Mouse (Mus musculus): ENCODE measurements around the gene Dach1. TPM values are rescaled to one million over a fixed set of nuclear protein-coding genes. Genes with fewer than 3 reads are reported as not detected.

Gene Dach1
- polyA plus RNA-seq, 1 experiment from 2014 or later, result 11.4 TPM

- H3K36me3 ChIP-seq, result no peaks in the 10 kb centered on the region
- H3K27me3 ChIP-seq (ENCODE audit: low read depth, poor library complexity, severe bottlenecking), result no peaks in the 10 kb centered on the region
- DNase-seq (ENCODE audit: low spot score), result no peak
- H3K9me3 ChIP-seq (replicated peaks), result no peaks in the 10 kb centered on the region
- no peak overlapping the region for H3K27ac ChIP-seq
- H3K4me3 ChIP-seq, result no peak overlapping the region
- 89% methylated on average over 7 of the region's 7 CpGs for WGBS
- no peaks in the 10 kb centered on the region for H3K4me1 ChIP-seq
These were observed 13.7 kb downstream of the Dach1 start for GRCm38 (mm10) chr14:98155725-98156392.

DNA sequence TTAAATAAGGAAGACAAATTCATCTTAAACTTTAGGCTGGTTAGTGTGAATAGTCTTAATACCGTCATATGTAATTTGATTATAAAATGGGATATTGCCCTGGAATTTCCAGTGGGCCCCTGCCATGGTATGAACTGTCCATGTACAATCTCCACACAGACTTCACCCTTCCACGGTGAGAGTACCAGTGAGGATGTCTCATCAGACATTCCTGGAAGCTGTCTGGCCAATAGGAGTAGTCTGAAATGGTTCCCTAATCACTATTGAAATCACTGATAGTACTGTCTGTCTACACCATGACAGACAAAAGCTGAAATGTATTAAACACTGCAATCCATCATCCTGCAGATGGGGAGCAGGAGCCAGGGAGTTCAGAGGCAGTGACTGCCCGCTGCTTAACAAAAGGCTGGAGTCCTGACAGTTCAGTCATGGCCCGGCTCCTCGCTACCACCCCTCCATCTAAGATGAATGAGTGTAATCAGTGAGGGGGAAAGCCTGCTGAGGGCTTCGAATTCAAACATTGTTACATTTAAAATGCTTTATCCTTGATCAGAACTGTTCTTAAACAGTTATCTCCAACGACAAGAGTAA lies 14.6 kb downstream of the Dach1 start:
- no peak for DNase-seq (ENCODE audit: low spot score)
- Histone ChIP-seq H3K4me1 (no peaks in the 10 kb centered on the region), H3K36me3 (no peaks in the 10 kb centered on the region), H3K9me3 (replicated peaks) (no peaks in the 10 kb centered on the region), H3K4me3 (no peak overlapping the region), H3K27me3 (ENCODE audit: low read depth, poor library complexity, severe bottlenecking) (no peaks in the 10 kb centered on the region), H3K27ac (no peak overlapping the region)
- 65% methylated on average over 7 of the region's 7 CpGs for WGBS

DNA sequence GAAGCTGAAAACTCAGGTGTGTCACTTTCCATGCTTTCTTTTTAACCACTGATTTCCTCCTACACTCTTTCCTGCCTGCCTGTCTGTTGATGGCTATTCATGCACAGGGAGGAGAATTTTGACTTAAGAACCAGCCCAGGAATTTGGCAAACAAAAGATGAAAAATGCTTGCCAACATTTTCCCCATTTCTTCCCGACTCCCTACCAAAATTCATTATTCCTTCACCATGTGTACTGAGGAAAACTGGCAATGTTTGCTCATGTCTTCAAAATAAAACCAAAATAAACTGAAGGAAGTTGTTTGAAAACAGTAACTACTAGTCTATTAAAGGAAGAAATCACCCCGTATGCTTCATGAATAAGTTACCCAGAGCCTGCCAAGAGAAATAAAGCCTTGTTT lies 27.8 kb downstream of the Dach1 start:
- 83% methylated on average over 2 of the region's 2 CpGs for WGBS
- no peak overlapping the region for H3K4me3 ChIP-seq

GRCm38 (mm10) chr14:98138873-98139665 lies 30.5 kb downstream of the Dach1 start:
- no peak for DNase-seq (ENCODE audit: low spot score)
- Histone ChIP-seq H3K27ac (no peak overlapping the region), H3K4me3 (no peak overlapping the region), H3K27me3 (ENCODE audit: low read depth, poor library complexity, severe bottlenecking) (no peaks in the 10 kb centered on the region), H3K36me3 (no peaks in the 10 kb centered on the region), H3K9me3 (replicated peaks) (no peaks in the 10 kb centered on the region), H3K4me1 (peaks cover 45% of the 10 kb centered on the region)
- 41% methylated on average over 3 of the region's 3 CpGs for WGBS

More for the DNA sequence above, 27.8 kb downstream of the Dach1 start:
- no peaks in the 10 kb centered on the region for H3K36me3 ChIP-seq
- no peaks in the 10 kb centered on the region for H3K27me3 ChIP-seq (ENCODE audit: low read depth, poor library complexity, severe bottlenecking)
- H3K27ac ChIP-seq, result no peak overlapping the region
- H3K9me3 ChIP-seq (replicated peaks), result no peaks in the 10 kb centered on the region
- H3K4me1 ChIP-seq, result peaks cover 21% of the 10 kb centered on the region
- no peak for DNase-seq (ENCODE audit: low spot score)

GRCm38 (mm10) chr14:98134546-98134945 lies 35.0 kb downstream of the Dach1 start:
- peaks cover 56% of the 10 kb centered on the region for H3K4me1 ChIP-seq
- 22% methylated on average over 4 of the region's 4 CpGs for WGBS
- no peaks in the 10 kb centered on the region for H3K36me3 ChIP-seq

GRCm38 (mm10) chr14:98123032-98123431 lies 46.5 kb downstream of the Dach1 start:
- H3K27ac ChIP-seq, result no peak overlapping the region
- H3K4me1 ChIP-seq, result 0 out of 2 replicates have a peak, but pooled peaks cover 2% of the 10 kb centered on the region
- no peaks in the 10 kb centered on the region for H3K9me3 ChIP-seq (replicated peaks)
- no peaks in the 10 kb centered on the region for H3K36me3 ChIP-seq
- H3K27me3 ChIP-seq (ENCODE audit: low read depth, poor library complexity, severe bottlenecking), result no peaks in the 10 kb centered on the region
- no peak overlapping the region for H3K4me3 ChIP-seq
- DNase-seq (ENCODE audit: low spot score), result no peak
- 82% methylated on average over 1 of the region's 1 CpGs for WGBS

More at GRCm38 (mm10) chr14:98134546-98134945, 35.0 kb downstream of the Dach1 start:
- H3K4me3 ChIP-seq, result no peak overlapping the region
- no peaks in the 10 kb centered on the region for H3K9me3 ChIP-seq (replicated peaks)
- no peak overlapping the region for H3K27ac ChIP-seq
- H3K27me3 ChIP-seq (ENCODE audit: low read depth, poor library complexity, severe bottlenecking), result no peaks in the 10 kb centered on the region
- DNase-seq (ENCODE audit: low spot score), result no peak

DNA sequence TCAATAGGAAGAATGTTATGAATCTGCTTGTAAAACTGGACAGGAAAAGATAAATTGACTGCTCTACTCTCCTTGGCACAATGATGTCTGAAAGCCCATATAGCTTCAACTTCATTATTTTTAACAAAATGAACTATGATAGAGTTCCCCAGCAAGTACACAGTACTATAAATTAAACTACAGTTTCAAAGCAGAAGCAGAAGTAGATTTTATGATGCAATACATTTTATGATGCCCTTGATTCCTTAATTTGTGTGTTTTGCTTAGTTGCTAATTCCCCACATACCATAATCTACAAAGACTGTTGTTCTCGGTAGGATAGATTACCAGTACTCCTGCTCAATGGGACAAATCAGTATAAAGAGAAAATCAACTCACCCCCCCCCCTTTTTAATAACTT lies 52.9 kb downstream of the Dach1 start:
- 72% methylated on average over 1 of the region's 1 CpGs for WGBS
- H3K4me1 ChIP-seq, result no peaks in the 10 kb centered on the region

GRCm38 (mm10) chr14:98113106-98113505 lies 56.5 kb downstream of the Dach1 start:
- H3K27ac ChIP-seq, result no peak overlapping the region
- no peaks in the 10 kb centered on the region for H3K27me3 ChIP-seq (ENCODE audit: low read depth, poor library complexity, severe bottlenecking)
- H3K4me1 ChIP-seq, result peaks cover 16% of the 10 kb centered on the region
- 83% methylated on average over 1 of the region's 1 CpGs for WGBS
- H3K9me3 ChIP-seq (replicated peaks), result no peaks in the 10 kb centered on the region
- no peak overlapping the region for H3K4me3 ChIP-seq
- no peak for DNase-seq (ENCODE audit: low spot score)
- H3K36me3 ChIP-seq, result no peaks in the 10 kb centered on the region

More for the DNA sequence above, 52.9 kb downstream of the Dach1 start:
- H3K36me3 ChIP-seq, result no peaks in the 10 kb centered on the region
- no peaks in the 10 kb centered on the region for H3K27me3 ChIP-seq (ENCODE audit: low read depth, poor library complexity, severe bottlenecking)
- no peak overlapping the region for H3K27ac ChIP-seq
- no peak for DNase-seq (ENCODE audit: low spot score)
- no peak overlapping the region for H3K4me3 ChIP-seq
- H3K9me3 ChIP-seq (replicated peaks), result no peaks in the 10 kb centered on the region

DNA sequence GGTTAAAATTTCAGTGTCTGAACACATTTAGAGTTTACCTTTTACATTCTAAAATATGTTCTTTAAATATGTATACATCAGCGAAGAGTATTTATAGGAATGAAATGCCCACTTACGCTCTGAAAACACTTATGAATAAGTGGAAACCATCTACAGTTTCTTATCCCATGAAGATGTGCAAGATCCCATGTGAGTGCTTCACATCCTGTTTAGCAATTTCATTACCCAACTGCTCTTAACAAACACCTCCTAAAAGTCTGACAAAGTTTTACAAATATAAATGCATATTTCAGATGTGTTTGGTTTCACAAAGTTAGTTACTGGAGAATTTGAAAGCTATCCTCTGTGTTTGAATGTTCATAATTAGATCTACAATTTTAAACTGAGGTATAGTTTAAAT lies 59.6 kb downstream of the Dach1 start:
- H3K9me3 ChIP-seq (replicated peaks), result no peaks in the 10 kb centered on the region
- H3K27ac ChIP-seq, result no peak overlapping the region
- DNase-seq (ENCODE audit: low spot score), result no peak
- H3K27me3 ChIP-seq (ENCODE audit: low read depth, poor library complexity, severe bottlenecking), result no peaks in the 10 kb centered on the region
- WGBS, result 97% methylated on average over 2 of the region's 2 CpGs
- H3K4me3 ChIP-seq, result no peak overlapping the region
- no peaks in the 10 kb centered on the region for H3K36me3 ChIP-seq
- H3K4me1 ChIP-seq, result peaks cover 36% of the 10 kb centered on the region

GRCm38 (mm10) chr14:98108764-98109163 lies 60.8 kb downstream of the Dach1 start:
- 0 out of 2 replicates have a peak overlapping the region, but pooled peaks have one; percentile 3 for H3K27ac ChIP-seq
- H3K36me3 ChIP-seq, result no peaks in the 10 kb centered on the region
- H3K4me3 ChIP-seq, result no peak overlapping the region
- H3K4me1 ChIP-seq, result peaks cover 40% of the 10 kb centered on the region
- no peak for DNase-seq (ENCODE audit: low spot score)
- H3K9me3 ChIP-seq (replicated peaks), result no peaks in the 10 kb centered on the region
- no peaks in the 10 kb centered on the region for H3K27me3 ChIP-seq (ENCODE audit: low read depth, poor library complexity, severe bottlenecking)
- WGBS, result 14% methylated on average over 3 of the region's 3 CpGs

DNA sequence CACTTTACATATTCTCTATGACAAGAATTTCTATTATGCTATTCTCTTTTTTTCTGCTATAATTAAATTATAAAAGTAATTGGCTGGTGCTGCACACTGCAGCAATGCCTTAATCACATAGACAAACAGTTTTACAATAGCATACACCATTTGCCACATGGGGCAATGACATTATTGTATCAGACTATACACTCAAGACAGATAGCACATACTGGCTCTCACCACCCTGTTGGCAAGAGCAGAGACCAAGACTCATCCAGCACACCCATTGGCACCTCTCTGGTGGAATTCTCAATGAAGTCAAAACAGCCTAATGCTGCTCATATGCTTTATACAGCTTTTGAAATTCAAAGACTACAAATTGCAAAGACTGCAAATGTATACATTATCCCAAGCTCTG lies 63.4 kb downstream of the Dach1 start:
- Histone ChIP-seq H3K9me3 (replicated peaks) (no peaks in the 10 kb centered on the region), H3K4me3 (no peak overlapping the region), H3K27me3 (ENCODE audit: low read depth, poor library complexity, severe bottlenecking) (no peaks in the 10 kb centered on the region), H3K4me1 (peaks cover 40% of the 10 kb centered on the region), H3K36me3 (no peaks in the 10 kb centered on the region), H3K27ac (no peak overlapping the region)
- no peak for DNase-seq (ENCODE audit: low spot score)

GRCm38 (mm10) chr14:98104314-98104955 lies 65.1 kb downstream of the Dach1 start:
- Histone ChIP-seq H3K27ac (no peak overlapping the region), H3K36me3 (no peaks in the 10 kb centered on the region), H3K27me3 (ENCODE audit: low read depth, poor library complexity, severe bottlenecking) (no peaks in the 10 kb centered on the region), H3K4me3 (no peak overlapping the region), H3K9me3 (replicated peaks) (no peaks in the 10 kb centered on the region), H3K4me1 (peaks cover 38% of the 10 kb centered on the region)
- DNase-seq (ENCODE audit: low spot score), result no peak
- 48% methylated on average over 10 of the region's 10 CpGs for WGBS

DNA sequence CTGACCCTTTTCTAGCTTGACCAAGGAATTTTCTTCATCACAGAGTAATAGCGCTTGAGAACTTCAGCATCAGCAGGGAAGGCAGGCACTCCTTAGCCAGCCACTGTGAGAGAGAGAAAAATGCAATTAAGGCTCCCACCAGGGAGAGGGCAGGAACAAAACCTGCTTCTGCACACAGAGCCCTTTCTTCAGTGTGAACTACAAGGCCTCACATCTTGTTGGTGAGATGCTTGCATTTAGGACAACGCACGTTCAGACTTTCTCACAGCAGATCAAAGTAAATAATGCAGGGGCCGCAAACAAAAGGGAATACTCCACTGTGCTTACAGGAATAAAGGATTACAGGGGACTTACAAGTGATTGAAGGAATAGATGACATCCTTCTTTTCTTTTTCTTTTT lies 74.3 kb downstream of the Dach1 start:
- no peak overlapping the region for H3K4me3 ChIP-seq
- H3K36me3 ChIP-seq, result no peaks in the 10 kb centered on the region
- no peaks in the 10 kb centered on the region for H3K4me1 ChIP-seq
- 47% methylated on average over 4 of the region's 4 CpGs for WGBS
- no peak for DNase-seq (ENCODE audit: low spot score)
- H3K27me3 ChIP-seq (ENCODE audit: low read depth, poor library complexity, severe bottlenecking), result no peaks in the 10 kb centered on the region
- H3K27ac ChIP-seq, result no peak overlapping the region
- H3K9me3 ChIP-seq (replicated peaks), result no peaks in the 10 kb centered on the region

Measured in limb, embryonic 10.5 days (tissue).